Mouse (Mus musculus): ENCODE results near the gene Olfr1368. TPM values are rescaled to one million over a fixed set of nuclear protein-coding genes. Genes with fewer than 3 reads are reported as not detected.
A peak's percentile ranks its signal among the peaks of the same experiment; 100 is the strongest.
"Not testable (repeated sequence)": the region's sequence is repeated elsewhere in the genome, so short reads cannot be mapped to it uniquely, and the experiment has no call there.

The Olfr1368 gene
- polyA plus RNA-seq, 1 experiment from 2014 or later = not detected

DNA sequence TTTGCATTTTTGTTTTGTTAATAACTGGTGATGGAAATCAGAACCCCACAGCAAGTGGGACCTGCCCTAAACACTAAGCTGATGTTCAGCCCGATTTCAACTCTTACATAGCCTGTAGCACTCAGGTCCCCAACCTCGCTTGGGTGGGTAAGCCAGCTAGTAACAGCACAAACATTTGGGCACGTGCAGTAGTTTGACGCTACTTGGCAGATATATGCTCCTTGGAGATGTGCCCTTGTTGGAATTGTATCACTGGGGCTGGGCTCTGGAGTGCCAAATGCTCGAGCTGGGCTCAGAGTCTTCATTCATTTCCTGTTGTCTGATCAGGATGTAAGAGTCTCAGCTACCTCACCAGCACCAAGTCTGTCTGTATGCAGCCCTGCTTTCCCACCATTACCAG is 16.9 kb upstream of the Olfr1368 start:
- no peaks in the 10 kb centered on the region for H3K9me3 ChIP-seq
- H3K4me3 ChIP-seq = no peak overlapping the region
- 52% methylated on average over 5 of the region's 5 CpGs for WGBS
- H3K27ac ChIP-seq = no peak overlapping the region
- no peaks in the 10 kb centered on the region for H3K36me3 ChIP-seq
- no peak for ATAC-seq (ENCODE audit: borderline replicate concordance, extremely low read depth, low FRiP score, low TSS enrichment)
- peaks cover 4% of the 10 kb centered on the region; the same call in 1 of the 2 replicates for H3K4me1 ChIP-seq
- no peak overlapping the region for H3K4me2 ChIP-seq
- H3K9ac ChIP-seq = no peak overlapping the region
- H3K27me3 ChIP-seq = no peaks in the 10 kb centered on the region

DNA sequence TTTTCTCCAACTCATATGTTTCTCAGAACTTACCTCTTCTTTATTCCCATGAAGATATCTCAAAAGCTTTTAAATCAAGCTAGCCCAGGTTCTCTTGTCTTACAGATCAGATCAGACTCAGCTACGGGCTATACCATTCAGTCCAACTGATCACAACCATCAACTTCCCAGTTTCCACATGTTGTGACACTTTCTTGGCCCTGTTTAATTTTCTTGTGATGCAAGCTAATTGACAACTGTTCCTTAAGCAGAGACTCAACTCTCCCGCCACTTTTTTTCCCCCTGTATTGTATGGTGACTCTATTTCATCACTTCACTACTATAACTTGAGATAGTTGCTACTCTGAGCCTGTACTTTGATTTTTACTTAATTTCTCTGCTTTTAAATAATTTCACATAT is 15.9 kb upstream of the Olfr1368 start:
- Histone ChIP-seq H3K27ac (no peak overlapping the region), H3K9me3 (no peaks in the 10 kb centered on the region), H3K4me1 (peaks cover 4% of the 10 kb centered on the region; the same call in 1 of the 2 replicates), H3K27me3 (no peaks in the 10 kb centered on the region), H3K4me3 (peak overlapping the region; percentile 59), H3K36me3 (no peaks in the 10 kb centered on the region), H3K4me2 (peak overlapping the region; percentile 46), H3K9ac (no peak overlapping the region)
- WGBS = 32% methylated on average over 2 of the region's 2 CpGs
- no peak for ATAC-seq (ENCODE audit: borderline replicate concordance, extremely low read depth, low FRiP score, low TSS enrichment)

DNA sequence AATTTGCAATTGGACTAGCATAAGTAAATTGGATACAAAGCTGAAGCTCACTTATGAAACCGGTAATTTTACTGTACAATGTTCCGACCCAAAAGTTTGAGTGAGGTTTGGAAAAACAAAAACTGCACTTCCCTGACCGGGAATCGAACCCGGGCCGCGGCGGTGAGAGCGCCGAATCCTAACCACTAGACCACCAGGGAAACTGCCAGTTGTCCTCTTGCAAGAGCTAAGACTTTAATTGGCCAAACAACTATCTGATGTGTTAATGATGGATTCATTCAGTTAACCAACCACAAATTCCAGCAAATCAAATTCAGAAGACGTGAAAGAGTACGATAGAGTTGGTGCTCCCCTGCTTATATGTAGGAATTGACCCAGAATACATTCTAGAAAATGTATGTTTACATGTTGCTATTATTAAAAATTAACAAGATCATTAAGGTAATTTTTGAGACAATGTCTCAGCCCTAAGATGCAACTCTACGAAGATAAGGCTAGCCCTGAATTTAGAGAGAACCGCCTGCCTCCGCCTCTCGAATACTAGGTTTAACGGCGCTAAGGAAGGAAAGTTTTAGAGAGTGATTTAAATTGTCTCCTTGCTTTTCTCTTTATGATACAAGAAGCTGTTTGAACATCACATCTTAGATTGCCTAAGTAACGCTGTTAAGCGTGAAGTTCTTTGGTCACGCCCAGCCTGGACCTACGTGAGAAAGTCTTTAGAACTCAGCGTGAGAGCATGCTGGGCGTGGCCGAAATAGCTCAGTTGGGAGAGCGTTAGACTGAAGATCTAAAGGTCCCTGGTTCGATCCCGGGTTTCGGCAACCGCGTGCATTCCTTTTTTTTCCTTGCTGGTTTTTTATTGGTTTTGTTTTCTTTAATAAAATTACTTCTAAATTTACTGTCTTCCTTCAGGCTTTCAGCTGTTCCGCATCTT is 15.3 kb upstream of the Olfr1368 start:
- peak overlapping the region; percentile 59 for H3K4me3 ChIP-seq
- H3K4me2 ChIP-seq = peak overlapping the region; percentile 97
- no peak overlapping the region for H3K27ac ChIP-seq
- H3K27me3 ChIP-seq = no peaks in the 10 kb centered on the region
- no peaks in the 10 kb centered on the region for H3K9me3 ChIP-seq
- ATAC-seq (ENCODE audit: borderline replicate concordance, extremely low read depth, low FRiP score, low TSS enrichment) = peak; percentile 87; the same call in 1 of the 2 replicates
- WGBS = under 1% methylated on average over 32 of the region's 32 CpGs
- peak overlapping the region; percentile 42 for H3K9ac ChIP-seq
- peaks cover 4% of the 10 kb centered on the region; the same call in 1 of the 2 replicates for H3K4me1 ChIP-seq
- H3K36me3 ChIP-seq = no peaks in the 10 kb centered on the region

DNA sequence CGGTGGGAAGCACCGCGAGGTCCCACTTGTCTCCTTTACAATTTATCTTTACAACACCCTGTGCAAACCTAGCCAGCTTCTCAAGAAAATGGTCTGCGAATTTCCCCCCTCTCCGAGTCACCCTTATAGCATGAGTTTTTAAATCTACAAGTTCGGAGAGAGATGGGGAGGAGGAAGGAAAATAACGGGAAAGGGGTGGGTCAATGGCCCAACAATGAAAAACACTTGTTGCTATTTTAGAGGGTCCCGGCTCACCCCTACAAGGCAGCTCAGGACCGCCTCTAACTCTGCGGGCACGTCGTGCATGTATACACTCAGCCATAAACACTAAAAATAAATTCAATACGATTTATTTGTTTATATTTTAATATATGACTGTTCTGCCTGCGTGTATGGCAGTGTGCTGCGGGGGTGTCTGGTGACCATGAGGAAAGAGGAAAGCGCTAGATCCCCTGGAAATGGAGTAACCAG is 14.4 kb upstream of the Olfr1368 start:
- no peaks in the 10 kb centered on the region for H3K27me3 ChIP-seq
- peak; percentile 25; the same call in 1 of the 2 replicates for ATAC-seq (ENCODE audit: borderline replicate concordance, extremely low read depth, low FRiP score, low TSS enrichment)
- under 1% methylated on average over 16 of the region's 16 CpGs for WGBS
- 0 out of 2 replicates have a peak, but pooled peaks cover 4% of the 10 kb centered on the region for H3K4me1 ChIP-seq
- peak overlapping the region; percentile 97 for H3K4me2 ChIP-seq
- no peak overlapping the region for H3K27ac ChIP-seq
- H3K4me3 ChIP-seq = peak overlapping the region; percentile 59
- H3K9ac ChIP-seq = peak overlapping the region; percentile 42
- H3K36me3 ChIP-seq = no peaks in the 10 kb centered on the region
- no peaks in the 10 kb centered on the region for H3K9me3 ChIP-seq

DNA sequence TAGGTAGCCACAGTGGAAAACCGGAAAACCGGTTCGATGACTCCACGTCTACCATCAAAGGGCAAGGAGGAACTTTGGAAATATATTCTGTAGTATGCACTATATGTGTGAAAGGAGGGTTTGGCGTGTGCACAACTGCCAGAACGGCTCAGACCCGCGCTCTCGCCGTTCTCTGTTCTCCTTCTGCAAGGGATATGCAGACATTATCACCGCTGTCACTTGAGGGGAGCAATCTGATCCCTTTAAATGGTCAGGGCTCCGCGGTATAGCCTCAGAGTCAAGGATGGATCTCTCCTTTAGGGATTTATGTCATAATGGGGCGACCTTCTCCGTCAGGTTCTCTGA is 13.8 kb upstream of the Olfr1368 start:
- ATAC-seq (ENCODE audit: borderline replicate concordance, extremely low read depth, low FRiP score, low TSS enrichment) = no peak
- Histone ChIP-seq H3K4me2 (peak overlapping the region; percentile 97), H3K27ac (no peak overlapping the region), H3K9me3 (no peaks in the 10 kb centered on the region), H3K4me1 (0 out of 2 replicates have a peak, but pooled peaks cover 4% of the 10 kb centered on the region), H3K9ac (peak overlapping the region; percentile 42), H3K4me3 (peak overlapping the region; percentile 59), H3K36me3 (no peaks in the 10 kb centered on the region), H3K27me3 (no peaks in the 10 kb centered on the region)
- WGBS = under 1% methylated on average over 15 of the region's 15 CpGs

DNA sequence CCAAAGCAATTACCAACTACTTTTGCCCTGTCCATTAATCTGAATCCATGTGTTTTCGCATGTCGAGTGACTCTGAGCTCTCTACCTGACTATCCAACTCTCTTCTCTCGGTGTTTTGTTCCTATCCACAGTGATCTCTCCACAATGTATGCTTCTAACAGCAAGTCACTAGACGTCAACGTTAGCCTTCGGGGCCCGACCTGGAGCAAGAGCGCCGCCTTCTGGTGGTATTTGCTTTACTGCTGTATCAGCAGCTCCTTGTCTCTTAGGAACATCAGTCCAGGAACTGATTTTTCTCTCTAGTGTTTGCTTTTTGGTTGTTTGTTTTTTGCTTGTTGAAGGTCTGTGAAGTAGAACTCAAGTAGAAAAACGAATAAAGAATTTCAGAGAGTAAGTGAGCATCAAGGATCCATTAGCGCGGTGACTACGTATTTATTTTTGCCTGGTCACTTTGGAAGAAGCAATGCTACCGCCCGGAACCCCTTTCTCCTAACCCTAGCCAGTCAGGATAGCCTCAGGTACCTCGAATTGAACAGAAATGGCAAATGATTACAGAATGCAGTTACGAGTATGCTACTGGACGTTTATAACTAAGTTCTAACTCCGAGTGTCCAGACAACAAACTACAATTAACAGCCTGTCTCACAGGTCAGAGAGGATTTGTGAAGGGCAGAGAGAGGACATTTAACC is 13.3 kb upstream of the Olfr1368 start:
- no peak overlapping the region for H3K27ac ChIP-seq
- H3K9me3 ChIP-seq = no peaks in the 10 kb centered on the region
- 0 out of 2 replicates have a peak, but pooled peaks cover 4% of the 10 kb centered on the region for H3K4me1 ChIP-seq
- peak overlapping the region; percentile 59 for H3K4me3 ChIP-seq
- peak overlapping the region; percentile 42; the same call in 1 of the 2 replicates for H3K9ac ChIP-seq
- peak; percentile 67; the same call in 1 of the 2 replicates for ATAC-seq (ENCODE audit: borderline replicate concordance, extremely low read depth, low FRiP score, low TSS enrichment)
- WGBS = under 1% methylated on average over 19 of the region's 19 CpGs
- no peaks in the 10 kb centered on the region for H3K36me3 ChIP-seq
- H3K27me3 ChIP-seq = no peaks in the 10 kb centered on the region
- H3K4me2 ChIP-seq = peak overlapping the region; percentile 97

DNA sequence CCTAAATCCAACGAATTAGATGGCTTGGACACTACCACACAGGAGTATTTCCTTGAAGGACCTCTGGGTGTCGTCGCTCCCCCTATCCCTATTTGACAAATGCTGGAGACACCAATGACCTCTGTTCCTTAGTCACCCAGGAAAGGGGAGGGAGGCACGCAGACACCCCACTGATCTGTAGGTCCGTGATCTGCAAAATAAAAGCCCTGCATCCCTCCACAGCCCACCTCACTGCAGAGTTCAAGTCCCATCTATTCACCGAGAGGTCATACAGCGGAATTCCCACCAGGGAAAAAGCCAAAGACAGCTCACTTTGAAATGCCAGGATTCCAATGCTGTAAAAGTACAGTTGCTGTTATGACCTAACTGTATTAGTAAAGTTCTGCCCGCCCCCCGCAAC is 12.4 kb upstream of the Olfr1368 start:
- 8% methylated on average over 9 of the region's 9 CpGs for WGBS
- no peak for ATAC-seq (ENCODE audit: borderline replicate concordance, extremely low read depth, low FRiP score, low TSS enrichment)

DNA sequence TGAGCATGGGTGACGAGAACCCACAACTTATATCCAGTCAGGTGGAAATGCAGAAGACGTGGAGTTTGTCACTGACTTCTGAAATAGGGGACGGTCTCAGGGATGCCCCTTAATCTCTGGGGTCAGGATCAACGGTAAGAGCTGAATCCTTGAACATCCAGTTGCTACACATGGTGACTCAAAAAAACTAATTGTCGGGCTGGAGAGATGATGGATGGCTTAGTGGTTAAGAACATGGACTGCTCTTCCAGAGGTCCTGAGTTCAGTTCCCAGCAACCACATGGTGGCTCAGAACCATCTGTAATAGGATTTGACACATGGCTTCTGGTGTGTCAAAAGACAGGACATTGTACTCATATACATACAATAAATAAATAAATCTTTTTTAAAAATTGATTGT is 10.2 kb upstream of the Olfr1368 start:
- no peak overlapping the region for H3K27ac ChIP-seq
- H3K9ac ChIP-seq = no peak overlapping the region
- WGBS = 75% methylated on average over 5 of the region's 5 CpGs
- H3K4me2 ChIP-seq = no peak overlapping the region
- no peak overlapping the region for H3K4me3 ChIP-seq
- no peaks in the 10 kb centered on the region for H3K27me3 ChIP-seq
- H3K36me3 ChIP-seq = no peaks in the 10 kb centered on the region
- no peak for ATAC-seq (ENCODE audit: borderline replicate concordance, extremely low read depth, low FRiP score, low TSS enrichment)
- no peaks in the 10 kb centered on the region for H3K9me3 ChIP-seq
- H3K4me1 ChIP-seq = no peaks in the 10 kb centered on the region

More for the DNA sequence above, 12.4 kb upstream of the Olfr1368 start:
- Histone ChIP-seq H3K4me2 (peak overlapping the region; percentile 97), H3K9me3 (no peaks in the 10 kb centered on the region), H3K27me3 (no peaks in the 10 kb centered on the region), H3K27ac (no peak overlapping the region), H3K4me3 (peak overlapping the region; percentile 59), H3K36me3 (no peaks in the 10 kb centered on the region), H3K9ac (no peak overlapping the region), H3K4me1 (0 out of 2 replicates have a peak, but pooled peaks cover 4% of the 10 kb centered on the region)

DNA sequence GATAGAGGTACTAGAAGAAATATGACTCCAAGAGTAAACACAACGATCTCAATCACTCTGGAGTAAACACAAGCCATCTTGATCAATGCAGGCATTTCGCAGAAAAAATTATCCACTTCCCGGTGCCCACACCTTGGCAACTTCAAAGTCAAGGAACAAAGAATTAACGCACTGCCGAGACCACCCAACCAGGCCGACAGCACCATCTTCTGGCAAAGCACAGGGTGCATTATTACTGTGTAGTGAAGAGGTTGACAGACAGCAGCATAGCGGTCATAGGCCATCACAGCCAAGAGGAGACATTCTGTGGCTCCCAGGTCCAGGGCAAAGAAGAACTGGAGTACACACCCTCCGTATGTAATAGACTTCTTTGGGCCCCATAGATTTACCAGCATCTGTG is 3.2 kb downstream of the Olfr1368 start:
- no peak overlapping the region for H3K9ac ChIP-seq
- H3K4me3 ChIP-seq = no peak overlapping the region
- ATAC-seq (ENCODE audit: borderline replicate concordance, extremely low read depth, low FRiP score, low TSS enrichment) = no peak
- H3K27ac ChIP-seq = no peak overlapping the region
- no peak overlapping the region for H3K4me2 ChIP-seq
- WGBS = 30% methylated on average over 8 of the region's 8 CpGs
- no peaks in the 10 kb centered on the region for H3K9me3 ChIP-seq
- no peaks in the 10 kb centered on the region for H3K27me3 ChIP-seq
- no peaks in the 10 kb centered on the region for H3K4me1 ChIP-seq
- H3K36me3 ChIP-seq = no peaks in the 10 kb centered on the region

DNA sequence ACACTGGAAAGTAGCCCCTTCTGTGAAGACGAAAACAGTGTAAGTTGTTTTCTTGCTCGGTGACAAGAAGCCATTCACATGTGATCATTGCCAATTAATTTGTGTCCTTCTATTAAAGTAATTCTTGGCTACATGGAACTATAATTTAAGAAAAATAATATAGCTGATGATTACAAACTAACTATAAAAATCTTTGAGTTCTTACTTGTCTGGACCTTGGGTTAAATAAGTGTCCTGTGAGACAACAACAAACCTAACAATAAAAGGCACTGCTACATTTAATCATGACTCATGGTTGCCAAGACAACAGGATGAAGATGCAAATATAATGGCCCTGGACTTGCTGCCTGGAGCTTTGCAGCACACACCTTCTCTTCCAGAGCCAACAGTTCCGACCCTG is 16.3 kb downstream of the Olfr1368 start, which contains the start of gene Olfr263:
Olfr263 (plus strand) TSS at position 301 of the 400 bp plus-strand sequence.
- H3K9me3 ChIP-seq; H3K27ac ChIP-seq; H3K9ac ChIP-seq; H3K27me3 ChIP-seq; ATAC-seq (ENCODE audit: borderline replicate concordance, extremely low read depth, low FRiP score, low TSS enrichment); H3K4me3 ChIP-seq; H3K4me2 ChIP-seq; H3K4me1 ChIP-seq; H3K36me3 ChIP-seq: not testable (repeated sequence)
- WGBS = 72% methylated on average over 3 of the region's 3 CpGs

DNA sequence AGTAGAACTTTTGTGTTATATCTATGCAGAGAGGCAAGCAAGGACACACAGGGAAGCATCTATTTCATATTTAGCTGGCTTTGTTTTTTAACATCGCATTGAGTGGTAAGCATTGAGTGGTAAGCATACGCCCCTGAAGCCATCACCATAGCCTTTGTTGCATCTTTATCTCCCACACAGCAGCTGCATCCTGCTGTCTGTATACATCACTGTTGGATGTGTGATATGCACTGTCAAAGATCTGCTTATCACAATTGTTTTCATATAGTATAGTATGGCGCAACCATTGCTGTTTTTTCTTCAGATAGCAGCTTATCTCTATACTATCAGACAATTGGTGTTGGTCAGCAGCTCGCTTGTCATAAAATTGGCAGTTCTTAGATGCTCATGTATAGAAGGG is 31.5 kb downstream of the Olfr1368 start:
- no peak overlapping the region for H3K9ac ChIP-seq
- H3K4me3 ChIP-seq = no peak overlapping the region
- no peaks in the 10 kb centered on the region for H3K36me3 ChIP-seq
- no peaks in the 10 kb centered on the region for H3K27me3 ChIP-seq
- H3K27ac ChIP-seq = no peak overlapping the region
- no peaks in the 10 kb centered on the region for H3K9me3 ChIP-seq
- 67% methylated on average over 4 of the region's 4 CpGs for WGBS
- no peak for ATAC-seq (ENCODE audit: borderline replicate concordance, extremely low read depth, low FRiP score, low TSS enrichment)
- no peak overlapping the region for H3K4me2 ChIP-seq
- no peaks in the 10 kb centered on the region for H3K4me1 ChIP-seq

DNA sequence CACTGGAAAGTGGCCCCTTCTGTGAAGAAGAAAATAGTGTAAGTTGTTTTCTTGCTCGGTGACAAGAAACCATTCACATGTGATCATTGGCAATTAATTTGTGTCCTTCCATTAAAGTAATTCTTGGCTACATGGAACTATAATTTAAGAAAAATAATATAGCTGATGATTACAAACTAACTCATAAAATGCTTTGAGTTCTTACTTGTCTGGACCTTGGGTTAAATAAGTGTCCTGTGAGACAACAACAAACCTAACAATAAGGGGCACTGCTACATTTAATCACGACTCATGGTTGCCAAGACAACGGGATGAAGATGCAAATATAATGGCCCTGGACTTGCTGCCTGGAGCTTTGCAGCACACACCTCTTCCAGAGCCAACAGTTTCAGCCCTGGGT is 34.5 kb downstream of the Olfr1368 start, which contains the start of gene Olfr1369-ps1:
Olfr1369-ps1 (plus strand) TSS at position 301 of the 400 bp plus-strand sequence.
- ATAC-seq (ENCODE audit: borderline replicate concordance, extremely low read depth, low FRiP score, low TSS enrichment) = not testable (repeated sequence)
- WGBS = 69% methylated on average over 3 of the region's 3 CpGs

More for the DNA sequence above, 34.5 kb downstream of the Olfr1368 start, which contains the start of gene Olfr1369-ps1:
- H3K9me3 ChIP-seq, H3K4me3 ChIP-seq, H3K4me1 ChIP-seq, H3K9ac ChIP-seq, H3K27me3 ChIP-seq, H3K4me2 ChIP-seq, H3K36me3 ChIP-seq, H3K27ac ChIP-seq: not testable (repeated sequence)
